Mouse (Mus musculus) left cerebral cortex, postnatal 36 days (tissue): ENCODE measurements around the gene Urb1. TPM values are rescaled to one million over a fixed set of nuclear protein-coding genes. Genes with fewer than 3 reads are reported as not detected.

Source experiments
- DNase-seq, 2 experiments: peaks; one replicate each; pipeline ENCODE4 v3.0.0; 2021 to 2022; ENCODE audit warnings: low spot score in 2 of 2, mixed read lengths in 1 of 2
- intact Hi-C: fragments of 180-260 bp; cut with DNase I; formaldehyde crosslinking; loops from one replicate; pipeline ENCODE4 v1.15.1; 2025
- total RNA-seq, 2 experiments: library from RNA; stranded (reverse); gene quantifications; 2 replicates each; pipeline ENCODE4 v1.2.3; 2021

Urb1 gene
- total RNA-seq, result 10 to 100 TPM; 19.0 to 21.0 TPM

DNA sequence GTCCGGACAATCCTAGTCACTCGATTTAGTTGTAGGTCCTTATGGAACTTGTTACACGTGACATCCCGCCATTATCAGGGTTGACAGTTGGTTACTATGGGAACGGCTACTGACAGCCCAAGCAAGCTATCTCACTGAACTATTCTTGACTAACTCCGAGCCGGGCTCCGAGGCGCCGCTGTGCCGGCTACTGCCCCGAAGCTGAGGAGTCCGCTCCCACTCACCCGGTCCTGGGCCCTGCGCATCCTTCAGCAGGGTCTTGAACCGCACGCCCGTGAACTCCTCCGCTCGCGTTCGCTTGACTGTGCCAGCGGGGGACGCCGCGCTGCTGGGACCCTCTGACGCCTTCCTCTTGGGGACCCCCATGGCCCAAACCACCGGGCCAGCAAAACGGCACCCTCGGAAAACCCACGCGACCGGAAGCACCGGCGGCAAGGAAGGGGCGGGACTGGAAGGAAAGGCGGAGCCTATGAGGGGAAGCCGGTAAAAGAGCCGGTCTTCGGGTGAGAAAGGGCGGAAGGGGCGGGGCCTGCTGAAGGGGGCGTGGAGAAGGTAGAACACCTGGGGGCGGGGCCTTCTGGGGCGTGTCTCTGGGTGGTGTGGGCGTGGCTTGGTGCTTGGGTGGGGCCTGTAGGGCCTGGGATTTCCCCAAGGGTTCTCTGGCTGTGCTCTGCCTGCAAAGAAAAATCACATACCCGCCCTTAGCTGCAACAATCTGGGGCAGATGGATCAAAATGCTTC, at the start of gene Urb1:
TSS of gene Urb1 (minus strand) at position 439 of the 741 bp plus-strand sequence.
- DNase-seq, result peak; percentile 95 to 96
- intact Hi-C loops, result no loop called here

DNA sequence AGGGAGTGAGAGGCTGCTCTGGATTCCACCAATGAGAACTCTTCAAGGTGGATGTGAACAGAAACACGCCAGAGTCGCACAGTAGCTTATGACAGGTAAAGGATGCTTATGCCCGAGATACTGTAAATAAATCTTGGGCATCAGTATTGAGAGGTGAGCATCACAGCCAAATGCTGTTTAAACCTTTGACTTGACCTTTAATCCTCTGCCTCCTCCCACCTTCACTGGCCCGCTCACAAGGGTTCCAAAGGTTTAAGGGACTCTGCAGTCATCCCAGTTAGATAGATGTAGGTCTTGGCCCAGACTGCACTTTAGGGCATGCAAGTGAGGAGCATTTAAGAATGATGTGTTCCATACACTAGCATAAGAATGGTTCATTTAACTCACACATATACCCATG, 48.0 kb upstream of the Urb1 start:
- intact Hi-C loops, result no loop called here
- DNase-seq, result no peak

DNA sequence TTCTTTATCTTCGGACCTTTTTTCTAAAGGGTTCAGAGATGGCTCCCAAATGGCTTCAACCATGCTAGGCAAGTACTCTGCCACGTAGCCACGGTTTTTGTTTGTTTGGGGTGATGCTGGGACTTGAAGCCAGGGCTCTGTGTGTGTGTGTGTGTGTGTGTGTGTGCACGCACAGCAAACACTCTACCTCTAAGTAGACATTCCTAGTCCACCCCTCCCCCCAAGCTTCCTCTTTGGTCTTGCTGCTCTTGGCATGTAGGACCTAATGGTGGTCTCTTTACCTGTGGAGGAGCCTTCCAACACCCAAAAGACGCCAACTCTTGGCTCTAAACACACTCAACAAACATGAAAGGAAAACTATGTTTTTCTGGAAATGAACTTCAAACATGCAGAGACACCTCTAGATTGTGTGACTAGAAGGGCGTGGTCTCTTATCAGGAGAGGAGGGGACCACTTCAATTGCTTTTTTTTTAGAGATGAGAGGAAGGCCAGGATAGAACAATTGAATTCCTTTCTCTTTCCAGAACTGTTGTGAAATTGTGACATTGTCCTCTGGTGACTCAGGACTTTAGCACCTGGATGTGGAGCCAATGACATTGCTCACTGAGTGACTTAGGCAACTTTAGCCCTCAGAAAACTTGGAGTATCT, 46.5 kb upstream of the Urb1 start:
- intact Hi-C loops, result no loop called here

DNA sequence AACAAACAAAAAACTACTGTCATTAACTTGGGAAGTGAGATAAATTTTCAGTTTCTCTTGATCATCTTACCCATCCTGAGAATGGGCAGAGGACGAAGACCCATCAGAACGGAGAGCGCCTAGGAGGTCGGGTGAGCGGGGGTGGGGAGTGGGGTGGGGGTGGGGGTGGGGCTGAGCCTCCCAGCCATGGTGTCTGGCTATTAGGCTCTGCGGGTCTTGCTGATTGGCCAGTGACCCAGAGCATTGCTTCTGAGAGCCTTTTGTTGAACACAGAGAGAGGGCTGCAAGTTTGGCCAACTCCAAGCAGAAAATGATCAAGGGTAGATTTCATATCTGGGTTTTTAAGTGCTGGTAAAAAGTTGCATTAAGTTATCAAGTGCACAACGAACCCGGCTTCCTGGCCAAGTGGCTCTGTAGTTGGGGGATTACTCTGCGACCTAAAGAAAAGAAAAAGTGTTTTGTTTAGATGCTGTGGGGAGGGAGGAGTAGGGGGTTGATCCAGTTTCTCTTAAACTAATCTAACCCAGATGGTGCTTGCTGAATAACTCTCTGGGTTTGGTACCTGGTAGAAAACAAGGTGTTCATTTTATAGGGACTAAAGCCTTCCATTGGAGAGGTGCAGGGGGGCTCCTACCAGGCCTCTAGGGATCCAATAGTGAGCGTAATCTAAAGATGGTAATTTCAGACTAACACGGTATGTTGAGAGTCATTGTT, 41.6 kb upstream of the Urb1 start:
- no peak for DNase-seq
- intact Hi-C loops, result no loop called here

More for the DNA sequence above, 46.5 kb upstream of the Urb1 start:
- DNase-seq, result no peak

DNA sequence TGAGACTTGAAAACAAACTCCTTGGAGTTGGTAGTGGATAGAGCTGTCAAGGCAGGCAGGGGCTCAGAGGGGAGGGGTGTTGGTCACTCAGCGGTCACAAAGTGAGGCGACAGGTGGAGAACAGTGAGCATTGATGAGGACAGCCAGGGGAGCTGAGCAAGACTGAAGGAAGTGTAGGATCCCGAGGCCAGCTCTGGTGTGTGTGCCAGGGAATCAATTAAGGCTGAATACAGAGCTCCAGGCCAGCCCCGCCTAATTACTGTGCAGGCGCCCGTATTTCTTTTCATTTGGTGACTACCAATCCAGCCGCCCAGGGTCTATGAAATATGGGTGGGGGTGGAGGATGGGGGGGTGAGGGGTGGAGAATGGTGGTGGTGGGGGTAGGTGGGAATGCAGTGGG, 40.7 kb upstream of the Urb1 start:
- DNase-seq, result no peak
- intact Hi-C loops, result no loop called here

DNA sequence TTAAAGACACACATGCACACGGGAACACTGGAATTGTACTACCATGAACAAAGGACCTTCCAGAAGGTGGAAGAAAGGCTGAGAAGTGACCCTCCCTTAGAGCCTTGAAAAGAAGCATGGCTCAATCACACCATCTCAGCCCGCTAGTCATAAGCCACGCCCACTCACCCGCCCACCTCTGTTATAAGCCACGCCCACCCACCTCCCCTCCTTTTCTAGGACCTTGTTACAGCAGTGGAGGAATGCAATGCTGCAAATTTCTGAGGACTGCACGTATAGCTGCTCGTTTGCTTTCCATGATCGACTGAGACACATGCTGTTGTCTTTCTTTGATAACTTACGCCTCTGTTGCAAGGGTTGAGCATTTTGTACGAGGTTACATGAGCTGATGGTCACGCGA, 39.0 kb upstream of the Urb1 start:
- intact Hi-C loops, result no loop called here

DNA sequence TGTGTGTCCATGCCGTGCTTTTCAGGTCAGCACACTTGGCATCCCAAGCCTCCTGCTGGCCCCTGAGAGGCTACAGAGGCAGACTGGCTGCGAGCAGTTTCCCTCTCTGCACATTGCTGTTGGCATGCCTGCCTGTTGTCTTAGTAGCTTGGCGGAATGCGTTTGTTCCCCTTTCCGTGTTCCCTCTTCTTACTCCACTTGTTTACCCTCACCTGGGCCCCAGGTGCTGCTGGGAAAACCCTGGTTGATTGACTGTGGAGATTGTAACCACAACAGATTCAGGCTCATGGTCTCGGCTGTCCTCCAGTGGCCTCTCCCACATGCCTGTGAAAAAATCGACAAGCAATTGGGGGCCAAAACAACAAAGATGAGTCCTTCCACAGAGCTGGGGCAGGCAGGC, 38.5 kb upstream of the Urb1 start:
- intact Hi-C loops, result no loop called here

More for the DNA sequence above, 39.0 kb upstream of the Urb1 start:
- no peak for DNase-seq

DNA sequence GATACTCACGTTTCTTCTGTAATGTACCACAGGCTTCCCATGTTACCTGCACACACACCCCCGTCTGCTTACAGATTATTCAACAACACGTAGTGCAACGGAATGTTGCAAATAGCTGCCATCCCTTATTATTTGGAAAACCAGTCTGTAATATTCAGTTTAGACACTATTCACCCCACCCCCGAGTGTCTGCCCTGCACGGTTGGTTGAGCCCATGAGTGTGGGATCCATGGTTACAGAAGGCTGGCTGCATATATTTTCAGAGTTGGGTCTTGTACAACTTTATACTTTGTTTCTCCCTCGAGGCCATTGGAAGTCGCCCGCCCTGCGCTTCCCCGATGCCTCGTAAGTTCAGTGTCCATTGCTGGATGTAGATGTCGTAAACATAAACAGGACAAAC, 35.4 kb upstream of the Urb1 start:
- intact Hi-C loops, result no loop called here
- DNase-seq, result no peak

More for the DNA sequence above, 38.5 kb upstream of the Urb1 start:
- DNase-seq, result no peak

DNA sequence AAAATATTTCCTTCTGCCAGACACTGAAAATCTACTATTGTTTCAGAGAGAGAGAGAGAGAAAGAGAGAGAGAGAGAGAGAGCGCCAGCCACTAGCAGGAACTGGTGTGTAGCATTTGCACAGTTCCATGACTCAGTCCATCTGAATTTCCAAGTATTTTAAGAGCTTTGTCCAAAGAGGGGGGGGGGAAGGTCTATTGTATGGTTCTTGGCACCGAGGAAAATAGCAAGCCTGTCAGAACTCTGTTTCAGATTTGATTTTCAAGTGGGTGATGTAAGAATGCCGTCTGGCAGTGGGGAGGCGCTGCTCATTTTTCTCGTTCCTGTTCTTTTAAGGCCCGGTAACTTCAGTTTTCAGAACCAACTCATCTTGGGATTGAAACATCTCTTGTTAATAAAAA, 34.8 kb upstream of the Urb1 start:
- no peak for DNase-seq
- intact Hi-C loops, result no loop called here

DNA sequence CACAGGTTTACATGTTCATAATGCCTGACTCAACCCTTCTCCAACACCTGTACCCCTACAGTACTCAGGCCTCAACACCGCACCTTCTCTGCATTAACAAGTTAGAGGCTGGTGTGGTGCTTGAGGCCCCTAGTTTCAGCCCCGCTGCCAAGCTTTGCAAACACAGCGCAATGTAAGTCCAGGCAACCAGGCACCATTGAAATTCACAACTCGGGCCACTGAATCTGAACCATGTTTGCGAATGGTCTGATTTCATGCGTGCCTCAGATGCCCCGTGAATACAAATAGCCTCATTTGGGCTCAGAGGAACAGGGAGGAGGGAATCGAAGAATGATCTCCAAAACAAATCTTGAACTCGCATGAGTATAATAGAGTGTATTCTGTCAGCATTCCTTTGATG, 32.0 kb upstream of the Urb1 start:
- DNase-seq, result no peak
- intact Hi-C loops, result no loop called here

DNA sequence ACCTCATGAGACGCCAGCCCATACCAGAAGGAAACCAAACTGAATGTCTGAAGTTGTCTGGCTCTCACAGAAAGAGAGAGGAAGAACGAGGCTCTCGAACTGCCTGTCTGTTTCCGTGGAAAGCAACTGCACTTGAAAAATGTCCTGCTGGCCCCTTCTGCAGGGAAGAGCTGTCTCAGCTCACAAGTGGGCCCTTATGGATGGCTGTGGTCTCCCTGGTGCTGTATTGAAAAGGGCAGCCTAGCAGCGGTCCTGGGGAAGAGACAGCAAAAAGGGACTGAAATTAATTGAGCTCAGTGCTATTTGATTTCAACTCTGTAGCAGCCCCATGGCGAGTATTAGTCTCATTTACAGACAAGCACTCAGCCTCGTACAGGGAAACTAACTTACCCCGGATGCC, 27.2 kb upstream of the Urb1 start:
- intact Hi-C loops, result no loop called here

DNA sequence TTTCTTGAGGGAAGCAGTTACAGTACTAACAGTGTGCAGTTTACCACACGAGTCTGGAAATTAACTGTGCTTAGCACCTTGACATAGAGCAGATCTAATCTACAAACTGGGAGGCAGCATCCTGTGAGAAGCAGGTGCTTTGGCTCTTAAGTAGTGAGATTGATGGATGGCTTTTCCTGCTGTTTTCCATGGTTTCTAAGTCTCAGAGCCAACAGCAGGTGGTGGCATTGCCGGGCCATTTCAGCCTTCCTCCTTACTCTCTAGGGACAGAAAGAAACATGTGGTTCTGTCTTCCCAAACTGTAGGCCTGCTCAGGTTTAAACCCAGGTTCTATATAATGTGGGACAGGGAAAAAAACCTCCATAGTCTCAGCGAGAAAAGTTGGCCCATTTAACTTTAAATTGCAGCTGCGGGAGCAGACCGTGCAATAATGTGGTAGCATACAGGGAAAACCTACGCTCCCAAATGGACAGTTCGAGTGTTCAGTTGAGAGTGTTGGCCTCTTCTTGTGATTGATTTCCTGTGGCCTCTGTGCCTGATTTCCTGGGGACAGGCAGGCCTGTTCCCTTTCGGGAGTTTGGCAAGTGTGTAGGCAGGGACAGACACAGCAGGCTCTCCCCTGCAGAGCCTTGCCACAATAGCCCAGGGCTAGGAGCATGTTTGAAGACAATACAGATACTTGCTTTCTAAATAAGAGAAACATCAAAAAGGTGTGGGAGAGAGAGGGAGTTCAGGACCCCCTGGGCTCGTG, 23.0 kb upstream of the Urb1 start:
- intact Hi-C loops, result loop anchor here (5.0 kb wide), 1 partner anchor 94 kb away; no protein-coding TSS in a partner anchor

More for the DNA sequence above, 27.2 kb upstream of the Urb1 start:
- no peak for DNase-seq

DNA sequence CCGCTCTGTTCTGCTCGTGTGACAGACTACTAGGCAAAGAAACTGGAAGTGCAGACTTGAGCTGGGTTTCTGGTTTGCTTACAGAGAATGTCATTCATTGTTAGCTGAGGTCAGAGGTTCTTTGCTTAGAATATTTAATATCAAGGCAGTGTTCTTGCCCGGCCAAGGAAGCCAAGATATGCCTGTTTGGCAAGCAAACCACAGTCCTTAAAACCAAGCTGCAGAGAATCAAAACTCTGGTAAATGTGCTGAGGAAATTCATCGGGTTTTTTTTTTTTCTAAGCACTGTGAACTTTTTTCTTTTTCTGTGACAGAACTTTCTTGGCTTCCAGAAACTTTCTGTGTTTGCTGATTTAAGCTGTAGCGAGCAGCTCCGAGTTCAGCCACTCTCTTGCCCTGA, 22.3 kb upstream of the Urb1 start:
- intact Hi-C loops, result loop anchor here (5.0 kb wide), 1 partner anchor 95 kb away; no protein-coding TSS in a partner anchor
- no peak for DNase-seq

More for the DNA sequence above, 23.0 kb upstream of the Urb1 start:
- no peak for DNase-seq

DNA sequence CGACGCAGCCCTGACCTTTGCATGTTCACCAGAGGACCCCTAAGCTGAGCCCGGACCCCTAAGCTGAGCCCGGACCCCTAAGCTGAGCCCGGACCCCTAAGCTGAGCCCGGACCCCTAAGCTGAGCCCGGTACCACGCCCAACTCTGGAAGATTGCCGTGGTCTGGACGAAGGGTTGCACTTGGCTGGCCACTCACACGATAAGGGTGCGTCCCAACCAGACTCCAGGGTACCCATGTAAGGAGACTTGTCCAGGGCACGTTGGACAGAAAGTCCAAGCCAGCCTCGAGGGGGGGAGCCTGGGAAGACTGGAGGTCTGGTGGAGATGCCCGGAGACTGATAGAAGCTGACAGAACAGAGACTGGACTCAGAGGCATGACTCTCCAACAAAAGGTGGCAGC, 21.5 kb upstream of the Urb1 start:
- intact Hi-C loops, result loop anchor here (5.0 kb wide), 1 partner anchor 96 kb away; no protein-coding TSS in a partner anchor
- no peak for DNase-seq

DNA sequence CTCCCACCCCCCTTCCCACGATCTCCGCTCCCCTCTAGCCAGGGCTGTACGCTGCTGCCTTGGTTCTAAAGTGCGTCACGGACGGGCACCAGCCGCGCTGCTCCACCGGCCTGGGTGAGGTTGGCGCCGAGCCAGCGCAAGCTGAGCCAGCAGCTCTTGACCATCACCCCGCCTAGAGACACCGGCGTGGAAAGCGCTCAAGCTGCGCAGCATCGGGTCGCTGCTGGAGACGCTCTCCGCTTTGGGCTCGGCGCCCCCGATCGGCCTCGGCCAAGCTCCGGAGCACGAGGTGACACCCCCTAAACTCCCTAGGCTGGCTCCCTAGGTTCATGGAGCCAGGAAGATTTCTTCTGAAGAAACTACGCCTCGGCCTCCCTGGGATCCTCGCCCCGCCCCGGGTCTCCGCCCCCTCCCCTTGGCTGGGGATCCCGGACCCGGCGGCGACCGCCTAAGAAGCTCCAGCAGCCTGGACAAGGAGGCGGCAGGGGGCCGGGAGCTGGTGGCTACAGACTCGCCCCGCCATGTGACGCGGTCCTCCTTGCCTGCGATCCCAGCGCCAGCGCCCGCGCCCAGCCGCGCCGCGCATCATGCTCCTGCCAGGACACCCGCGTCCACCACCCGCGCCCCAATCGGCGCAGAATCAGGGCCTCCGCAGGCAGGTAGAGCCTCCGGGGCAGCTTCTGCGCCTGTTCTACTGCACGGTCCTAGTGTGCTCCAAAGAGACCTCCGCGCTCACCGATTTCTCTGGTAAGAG, 20.6 kb upstream of the Urb1 start:
- intact Hi-C loops, result loop anchor here (5.0 kb wide), 1 partner anchor 96 kb away; no protein-coding TSS in a partner anchor
- DNase-seq, result peak; percentile 52 to 73

DNA sequence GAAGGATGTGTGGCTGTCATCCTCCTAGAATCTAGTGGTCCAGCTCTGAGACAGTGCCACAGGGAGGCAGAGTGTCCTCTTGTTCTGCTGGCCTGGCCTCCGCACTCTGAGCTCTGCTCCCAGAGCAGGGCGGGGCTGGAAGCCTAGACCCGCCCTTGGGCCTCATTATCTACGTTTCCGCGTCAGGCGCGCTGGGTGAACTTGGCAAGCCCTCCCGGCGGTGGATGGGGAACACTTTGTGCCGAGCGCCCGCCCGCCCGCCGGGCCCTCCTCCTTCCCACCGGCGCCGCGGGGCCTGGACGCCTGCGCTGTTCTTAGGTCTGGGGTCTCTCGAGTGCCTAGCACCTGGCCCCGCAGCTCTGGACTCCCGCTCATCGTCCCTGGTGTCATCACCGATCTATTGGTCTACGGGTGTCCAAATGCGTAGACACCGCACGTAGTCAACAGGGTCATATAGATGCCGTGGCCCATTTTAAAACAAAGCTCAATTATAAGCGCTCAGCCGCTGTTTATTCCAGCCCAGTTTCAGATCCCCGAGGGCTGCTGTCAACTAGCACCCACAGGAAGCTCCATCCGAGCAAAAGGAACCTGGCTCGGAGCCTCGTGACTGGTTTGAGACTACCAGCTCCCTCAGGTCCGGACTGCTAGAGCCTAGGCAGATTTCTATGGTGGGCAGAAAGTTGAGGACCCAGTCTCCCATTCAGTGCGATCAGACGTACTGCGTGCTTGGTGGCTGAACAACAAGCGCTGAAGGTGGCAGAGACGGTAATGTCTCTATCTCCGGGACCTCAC, 19.9 kb upstream of the Urb1 start:
- peak; percentile 68 to 70 for DNase-seq
- intact Hi-C loops, result loop anchor here (5.0 kb wide), 1 partner anchor 97 kb away; no protein-coding TSS in a partner anchor

DNA sequence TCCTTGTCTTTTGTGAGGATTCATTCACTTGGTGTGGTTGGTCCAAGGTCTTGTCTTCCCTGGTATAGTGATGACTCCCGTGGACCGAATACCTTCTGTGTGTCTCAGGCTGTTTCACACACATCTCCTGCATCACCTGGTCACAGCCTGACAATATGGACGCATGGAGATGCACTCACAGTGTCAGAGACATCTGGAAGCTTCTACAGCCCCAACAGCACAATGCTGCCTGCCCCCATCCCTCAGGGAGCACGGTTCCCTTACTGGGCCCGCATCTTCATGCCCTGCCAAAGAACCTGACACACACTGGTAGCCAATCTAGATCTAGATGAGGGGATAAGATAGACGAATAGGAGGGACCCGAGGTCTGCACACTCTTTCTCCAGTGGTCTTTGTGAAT, 18.9 kb upstream of the Urb1 start:
- intact Hi-C loops, result no loop called here
- no peak for DNase-seq

DNA sequence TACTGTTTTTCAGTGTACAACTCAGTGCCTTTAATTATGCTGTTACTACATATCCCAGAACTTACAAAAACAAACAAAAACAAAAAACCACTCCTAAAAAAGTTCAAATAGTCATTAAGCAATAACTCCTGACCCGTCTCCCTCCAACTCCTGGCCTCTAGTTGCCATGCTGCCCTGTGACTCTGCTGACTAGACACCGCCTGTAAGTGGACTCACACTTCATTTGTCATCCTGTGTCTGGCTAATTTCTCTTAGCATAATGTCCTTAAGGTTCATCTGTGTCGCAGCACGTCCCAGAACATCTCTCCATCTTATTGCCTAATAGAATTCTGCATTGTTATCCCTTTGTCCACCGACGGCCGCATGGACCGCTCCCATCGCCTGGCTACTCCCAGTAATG, 17.3 kb upstream of the Urb1 start:
- intact Hi-C loops, result no loop called here

More for the DNA sequence above, 17.3 kb upstream of the Urb1 start:
- DNase-seq, result no peak
